Mouse (Mus musculus): Measurements from ENCODE around the gene Grin3a. TPM values are rescaled to one million over a fixed set of nuclear protein-coding genes. Genes with fewer than 3 reads are reported as not detected.
"Not testable (repeated sequence)": the region's sequence is repeated elsewhere in the genome, so short reads cannot be mapped to it uniquely, and the experiment has no call there.

The Grin3a gene
- total and polyA plus RNA-seq, 2 experiments from 2014 or later, result 40.4 to 131 TPM

DNA sequence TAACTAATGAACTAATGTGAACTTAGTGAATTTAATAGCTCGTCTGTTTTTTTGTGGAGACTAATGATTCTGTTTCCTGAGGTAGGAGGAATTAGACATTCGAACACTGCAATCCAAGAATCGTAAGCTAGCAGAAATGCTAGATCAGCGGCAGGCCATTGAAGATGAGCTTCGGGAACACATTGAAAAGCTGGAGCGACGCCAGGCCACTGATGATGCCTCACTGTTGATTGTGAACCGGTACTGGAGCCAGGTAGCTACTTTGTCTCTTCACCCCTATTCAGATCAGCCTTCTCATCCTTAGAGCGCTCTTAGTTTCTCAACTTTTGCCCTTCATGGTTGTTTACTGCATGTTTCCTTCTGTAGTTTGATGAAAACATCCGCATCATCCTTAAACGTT, 207.7 kb downstream of the Grin3a start:
- Histone ChIP-seq H3K27me3 (ENCODE audit: insufficient read depth, low read length) (no peaks in the 10 kb centered on the region), H3K4me3 (ENCODE audit: low read depth, low read length) (no peak overlapping the region), H3K4me1 (ENCODE audit: insufficient read depth, low read length) (no peaks in the 10 kb centered on the region; the same call in 1 of the 2 replicates), H3K27ac (ENCODE audit: low read depth, low read length) (no peak overlapping the region), H3K9me3 (ENCODE audit: low read length) (no peaks in the 10 kb centered on the region), H3K36me3 (ENCODE audit: insufficient read depth, low read length) (peaks cover 41% of the 10 kb centered on the region), H3K4me2 (ENCODE audit: low read depth, low read length, poor library complexity, severe bottlenecking) (no peak overlapping the region), H3K9ac (replicated peaks; ENCODE audit: low read length, poor library complexity, severe bottlenecking) (no peak overlapping the region)
- no peak for TF ChIP-seq CTCF (IDR thresholded peaks at IDR 0.05)
- WGBS, result 93% methylated on average over 11 of the region's 11 CpGs
- no peak for ATAC-seq (ENCODE audit: low FRiP score)
- no peak for DNase-seq (ENCODE audit: low spot score)

DNA sequence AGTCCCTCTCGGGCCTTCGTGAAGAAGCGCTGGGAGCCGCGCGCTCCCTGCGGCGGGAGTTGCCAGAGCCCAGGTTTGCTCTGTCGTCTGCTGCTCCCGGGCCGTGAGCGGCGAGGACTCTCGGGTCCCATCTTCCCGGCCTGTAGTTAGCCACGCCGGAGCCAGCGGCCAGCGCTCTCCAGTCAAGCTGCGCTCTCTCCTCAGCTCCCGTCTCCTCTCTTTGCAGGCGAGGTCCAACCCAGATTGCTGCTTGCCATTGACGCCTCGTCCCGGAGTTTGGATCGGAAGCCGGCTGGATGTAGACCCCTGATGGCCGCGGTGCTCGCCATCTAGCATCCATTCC, 213.4 kb downstream of the Grin3a start:
- peak overlapping the region; percentile 85 for H3K4me3 ChIP-seq (ENCODE audit: low read depth, low read length)

DNA sequence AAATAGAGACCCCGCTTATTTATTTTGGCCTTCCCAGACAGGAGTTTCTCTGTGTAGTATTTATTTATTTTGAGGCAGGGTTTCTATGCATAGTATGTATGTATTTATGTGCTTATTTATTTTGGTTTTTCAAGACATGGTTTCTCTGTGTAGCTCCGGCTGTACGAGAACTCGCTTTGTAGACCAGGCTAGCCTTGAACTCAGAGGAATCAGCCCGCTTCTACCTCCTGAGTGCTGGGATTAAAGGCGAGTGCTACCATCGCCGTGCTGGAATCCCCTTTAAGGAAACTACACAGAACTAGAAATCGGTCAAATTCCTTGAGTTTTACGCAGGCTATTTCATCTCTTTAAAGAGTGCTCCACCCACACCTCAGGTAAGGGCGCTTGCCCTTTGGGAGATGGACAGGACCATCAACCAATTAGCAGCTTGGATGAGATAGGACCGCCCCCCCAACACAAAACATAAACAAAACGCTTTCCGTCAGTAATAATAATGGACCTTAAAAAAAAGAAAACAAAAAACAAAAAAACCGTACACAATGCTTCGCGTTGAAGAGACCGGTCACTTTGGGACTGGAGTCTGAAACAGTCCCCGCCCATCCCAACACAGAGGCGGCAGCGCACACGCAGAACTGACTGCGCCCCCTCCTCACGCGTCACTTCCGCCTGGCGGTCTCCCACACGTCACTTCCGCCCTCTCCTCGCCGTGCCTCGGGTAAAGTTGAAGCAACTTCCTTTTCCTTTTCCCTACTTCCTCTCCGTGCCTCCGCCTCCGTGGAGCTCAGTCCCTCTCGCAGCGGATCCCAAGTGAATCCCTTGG, 214.0 kb downstream of the Grin3a start, which contains the start of gene Rnf20:
Rnf20 (plus strand) TSS at position 688 of the 820 bp plus-strand sequence.
- 4% methylated on average over 37 of the region's 37 CpGs for WGBS
- Histone ChIP-seq H3K9me3 (ENCODE audit: low read length) (no peaks in the 10 kb centered on the region), H3K27ac (ENCODE audit: low read depth, low read length) (peak within 1 kb of the TSS; percentile 89), H3K4me2 (ENCODE audit: low read depth, low read length, poor library complexity, severe bottlenecking) (peak within 1 kb of the TSS; percentile 77), H3K4me1 (ENCODE audit: insufficient read depth, low read length) (no peaks in the 10 kb centered on the region; the same call in 1 of the 2 replicates), H3K4me3 (ENCODE audit: low read depth, low read length) (peak within 1 kb of the TSS; percentile 85), H3K27me3 (ENCODE audit: insufficient read depth, low read length) (no peaks in the 10 kb centered on the region), H3K9ac (replicated peaks; ENCODE audit: low read length, poor library complexity, severe bottlenecking) (peak within 1 kb of the TSS; percentile 84), H3K36me3 (ENCODE audit: insufficient read depth, low read length) (peaks cover 18% of the 10 kb centered on the region)
- ATAC-seq (ENCODE audit: low FRiP score) (peak; percentile 96), DNase-seq (ENCODE audit: low spot score) (peak; percentile 97)
- TF ChIP-seq CTCF (IDR thresholded peaks at IDR 0.05), result no peak

More for the DNA sequence above, 213.4 kb downstream of the Grin3a start:
- H3K36me3 ChIP-seq (ENCODE audit: insufficient read depth, low read length), result peaks cover 18% of the 10 kb centered on the region
- no peaks in the 10 kb centered on the region for H3K9me3 ChIP-seq (ENCODE audit: low read length)
- TF ChIP-seq CTCF (IDR thresholded peaks at IDR 0.05), result no peak; the same call in 1 of the 2 replicates
- H3K4me2 ChIP-seq (ENCODE audit: low read depth, low read length, poor library complexity, severe bottlenecking), result peak overlapping the region; percentile 77
- no peak for DNase-seq (ENCODE audit: low spot score)
- peak overlapping the region; percentile 84 for H3K9ac ChIP-seq (replicated peaks; ENCODE audit: low read length, poor library complexity, severe bottlenecking)
- no peak; the same call in 1 of the 2 replicates for ATAC-seq (ENCODE audit: low FRiP score)
- WGBS, result under 1% methylated on average over 30 of the region's 30 CpGs
- H3K27me3 ChIP-seq (ENCODE audit: insufficient read depth, low read length), result no peaks in the 10 kb centered on the region
- H3K4me1 ChIP-seq (ENCODE audit: insufficient read depth, low read length), result no peaks in the 10 kb centered on the region; the same call in 1 of the 2 replicates
- peak overlapping the region; percentile 89 for H3K27ac ChIP-seq (ENCODE audit: low read depth, low read length)

DNA sequence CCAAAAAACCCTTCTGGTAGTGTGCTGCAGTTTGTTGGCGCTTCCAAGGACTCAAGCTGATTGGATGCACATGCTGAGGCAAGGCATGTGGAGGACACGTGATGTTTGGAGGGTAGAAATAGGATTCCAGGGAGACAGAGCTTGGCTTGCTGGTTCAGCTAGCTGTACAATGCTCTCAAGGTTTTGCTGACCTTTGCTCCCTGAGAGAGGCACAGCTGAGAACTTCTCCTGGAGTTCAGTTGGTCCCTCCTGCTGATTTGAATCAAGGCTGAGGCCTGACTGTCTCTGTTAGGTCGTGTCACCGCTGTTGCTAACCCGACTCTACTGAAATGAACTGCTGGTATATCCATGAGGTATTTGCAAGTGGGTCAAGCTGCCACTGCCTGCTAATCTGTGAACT, 216.6 kb downstream of the Grin3a start:
- ATAC-seq (ENCODE audit: low FRiP score), result no peak
- no peak for TF ChIP-seq CTCF (IDR thresholded peaks at IDR 0.05)

DNA sequence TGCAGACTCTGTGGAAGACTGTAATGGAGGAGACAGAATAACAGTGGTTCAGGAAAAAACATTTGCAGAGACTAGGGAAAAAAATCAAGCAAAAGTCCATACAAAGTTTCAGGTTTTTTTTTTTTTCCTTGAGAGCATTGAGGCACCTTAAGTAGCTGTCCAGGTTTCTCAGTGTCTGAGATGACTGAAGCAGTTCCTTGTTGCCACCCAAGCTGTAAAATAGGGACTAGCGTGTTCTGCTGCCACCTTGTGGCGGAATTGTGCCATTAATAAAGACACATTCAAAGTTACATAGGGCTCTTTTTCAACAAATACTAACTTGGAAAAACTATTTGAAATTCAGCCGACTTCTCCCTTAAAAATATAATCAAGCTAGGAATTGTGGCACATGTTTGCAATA, 218.6 kb downstream of the Grin3a start:
- Histone ChIP-seq H3K4me2 (ENCODE audit: low read depth, low read length, poor library complexity, severe bottlenecking) (no peak overlapping the region), H3K9ac (replicated peaks; ENCODE audit: low read length, poor library complexity, severe bottlenecking) (no peak overlapping the region), H3K4me1 (ENCODE audit: insufficient read depth, low read length) (no peaks in the 10 kb centered on the region), H3K4me3 (ENCODE audit: low read depth, low read length) (no peak overlapping the region), H3K9me3 (ENCODE audit: low read length) (no peaks in the 10 kb centered on the region), H3K27me3 (ENCODE audit: insufficient read depth, low read length) (no peaks in the 10 kb centered on the region), H3K27ac (ENCODE audit: low read depth, low read length) (no peak overlapping the region), H3K36me3 (ENCODE audit: insufficient read depth, low read length) (no peaks in the 10 kb centered on the region)
- ATAC-seq (ENCODE audit: low FRiP score) (no peak), DNase-seq (ENCODE audit: low spot score) (peak; percentile 81)
- WGBS, result under 1% methylated on average over 3 of the region's 3 CpGs
- TF ChIP-seq CTCF (IDR thresholded peaks at IDR 0.05), result peak; percentile 93

More for the DNA sequence above, 216.6 kb downstream of the Grin3a start:
- no peak overlapping the region for H3K4me2 ChIP-seq (ENCODE audit: low read depth, low read length, poor library complexity, severe bottlenecking)
- no peaks in the 10 kb centered on the region for H3K4me1 ChIP-seq (ENCODE audit: insufficient read depth, low read length)
- no peak for DNase-seq (ENCODE audit: low spot score)
- 81% methylated on average over 5 of the region's 5 CpGs for WGBS
- no peaks in the 10 kb centered on the region for H3K36me3 ChIP-seq (ENCODE audit: insufficient read depth, low read length)
- no peaks in the 10 kb centered on the region for H3K27me3 ChIP-seq (ENCODE audit: insufficient read depth, low read length)
- no peak overlapping the region for H3K9ac ChIP-seq (replicated peaks; ENCODE audit: low read length, poor library complexity, severe bottlenecking)
- H3K4me3 ChIP-seq (ENCODE audit: low read depth, low read length), result no peak overlapping the region
- H3K27ac ChIP-seq (ENCODE audit: low read depth, low read length), result no peak overlapping the region
- no peaks in the 10 kb centered on the region for H3K9me3 ChIP-seq (ENCODE audit: low read length)

DNA sequence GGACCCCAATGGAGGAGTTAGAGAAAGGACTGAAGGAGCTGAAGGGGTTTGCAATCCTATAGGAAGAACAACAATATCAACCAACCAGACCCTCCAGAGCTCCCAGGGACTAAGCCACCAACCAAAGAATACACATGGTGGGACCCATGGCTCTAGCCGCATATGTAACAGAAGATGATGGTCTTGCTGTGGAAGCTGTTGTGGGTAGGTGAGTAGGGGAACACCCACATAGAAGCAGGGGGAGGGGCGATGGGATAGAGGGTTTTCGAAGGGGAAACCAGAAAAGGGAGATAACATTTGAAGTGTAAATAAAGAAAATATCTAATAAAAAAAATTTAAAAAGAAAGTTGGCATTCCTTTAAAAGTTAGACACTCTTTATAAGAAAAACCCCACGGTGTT, 220.6 kb downstream of the Grin3a start:
- H3K4me1 ChIP-seq (ENCODE audit: insufficient read depth, low read length); H3K4me3 ChIP-seq (ENCODE audit: low read depth, low read length); H3K36me3 ChIP-seq (ENCODE audit: insufficient read depth, low read length); H3K27ac ChIP-seq (ENCODE audit: low read depth, low read length); H3K4me2 ChIP-seq (ENCODE audit: low read depth, low read length, poor library complexity, severe bottlenecking); H3K9me3 ChIP-seq (ENCODE audit: low read length); ATAC-seq (ENCODE audit: low FRiP score); DNase-seq (ENCODE audit: low spot score); H3K27me3 ChIP-seq (ENCODE audit: insufficient read depth, low read length); H3K9ac ChIP-seq (replicated peaks; ENCODE audit: low read length, poor library complexity, severe bottlenecking): not testable (repeated sequence)
- 88% methylated on average over 4 of the region's 4 CpGs for WGBS

Data from midbrain, postnatal 0 days (tissue).